Mouse (Mus musculus): ENCODE measurements around the gene Styx. TPM values are rescaled to one million over a fixed set of nuclear protein-coding genes. Genes with fewer than 3 reads are reported as not detected.
"Not testable (repeated sequence)": the region's sequence is repeated elsewhere in the genome, so short reads cannot be mapped to it uniquely, and the experiment has no call there.

Gene Styx
- polyA plus RNA-seq, 1 experiment: 14.7 TPM

GRCm38 (mm10) chr14:45464036-45465035, 113.4 kb downstream of the Styx start:
- Histone ChIP-seq H3K27ac (ENCODE audit: insufficient read depth, low read length) (no peak overlapping the region), H3K4me1 (ENCODE audit: control insufficient read depth, insufficient read depth, low read length) (peaks cover 8% of the 10 kb centered on the region), H3K4me3 (replicated peaks; ENCODE audit: insufficient read depth, low read depth, low read length) (no peak overlapping the region), H3K27me3 (ENCODE audit: control insufficient read depth, insufficient read depth, low read length) (no peaks in the 10 kb centered on the region)
- DNase-seq: no peak
- TF ChIP-seq CTCF (IDR thresholded peaks at IDR 0.05; ENCODE audit: borderline replicate concordance, insufficient read depth, low read depth, low read length) (no peak), POLR2A (IDR thresholded peaks at IDR 0.05; ENCODE audit: borderline replicate concordance, insufficient read depth, low read length) (no peak)
- 82% methylated on average over 19 of the region's 19 CpGs for WGBS

GRCm38 (mm10) chr14:45466371-45466770, 115.5 kb downstream of the Styx start:
- not testable (repeated sequence) for H3K27ac ChIP-seq (ENCODE audit: insufficient read depth, low read length); H3K4me3 ChIP-seq (replicated peaks; ENCODE audit: insufficient read depth, low read depth, low read length); DNase-seq; H3K27me3 ChIP-seq (ENCODE audit: control insufficient read depth, insufficient read depth, low read length); H3K4me1 ChIP-seq (ENCODE audit: control insufficient read depth, insufficient read depth, low read length)
- 95% methylated on average over 8 of the region's 8 CpGs for WGBS

- H3K4me3 ChIP-seq (replicated peaks; ENCODE audit: insufficient read depth, low read depth, low read length): no peak overlapping the region
- H3K27me3 ChIP-seq (ENCODE audit: control insufficient read depth, insufficient read depth, low read length): no peaks in the 10 kb centered on the region
- H3K4me1 ChIP-seq (ENCODE audit: control insufficient read depth, insufficient read depth, low read length): no peaks in the 10 kb centered on the region
- WGBS: 92% methylated on average over 8 of the region's 8 CpGs
- no peak overlapping the region for H3K27ac ChIP-seq (ENCODE audit: insufficient read depth, low read length)
- no peak for TF ChIP-seq POLR2A (IDR thresholded peaks at IDR 0.05; ENCODE audit: borderline replicate concordance, insufficient read depth, low read length)
- peak; percentile 24; the same call in 1 of the 2 replicates for TF ChIP-seq CTCF (IDR thresholded peaks at IDR 0.05; ENCODE audit: borderline replicate concordance, insufficient read depth, low read depth, low read length)
- DNase-seq: no peak
These were observed 118.6 kb downstream of the Styx start for GRCm38 (mm10) chr14:45469446-45469845.

Other genes with a start within 250 kb of the Styx start
- gene Gpr137c, start 131.4 kb upstream of the Styx start, polyA plus RNA-seq (2012; rRNA removed): 38.7 and 43.6 TPM in 2 replicates
- 42.6 and 45.2 TPM in 2 replicates for gene Txndc16, start 130.8 kb upstream of the Styx start, polyA plus RNA-seq (2012; rRNA removed)
- 24.9 and 25.8 TPM in 2 replicates for gene Ero1l, start 32.3 kb upstream of the Styx start, polyA plus RNA-seq (2012; rRNA removed)
- gene Psmc6, start 21.3 kb upstream of the Styx start, polyA plus RNA-seq (2012; rRNA removed): 115 and 116 TPM in 2 replicates
- 14.1 and 14.4 TPM in 2 replicates for gene Gnpnat1, start 53.8 kb downstream of the Styx start, polyA plus RNA-seq (2012; rRNA removed)
- 78.8 and 81.0 TPM in 2 replicates for gene Fermt2, start 179.0 kb downstream of the Styx start, polyA plus RNA-seq (2012; rRNA removed)

Data from cerebellum, adult 2 months (tissue).